Mouse (Mus musculus): ENCODE data around the gene Hist1h2an.
"Not testable (repeated sequence)": the region's sequence is repeated elsewhere in the genome, so short reads cannot be mapped to it uniquely, and the experiment has no call there.

Gene Hist1h2an

DNA sequence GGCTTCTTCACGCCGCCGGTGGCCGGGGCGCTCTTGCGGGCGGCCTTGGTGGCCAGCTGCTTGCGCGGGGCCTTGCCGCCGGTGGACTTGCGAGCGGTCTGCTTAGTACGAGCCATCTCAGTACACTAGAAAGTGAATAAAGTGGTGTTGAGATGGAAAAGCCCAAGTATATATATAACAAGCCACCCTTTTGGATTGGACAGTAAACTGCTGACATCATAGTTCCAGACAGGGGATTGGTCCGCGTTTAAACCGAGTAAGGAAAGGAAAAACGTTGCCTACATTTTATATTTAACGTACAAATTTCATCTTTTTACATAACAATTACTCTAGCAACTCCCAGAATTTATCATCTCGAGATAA lies 3.8 kb downstream of the Hist1h2an start, which contains the start of gene Hist1h3i:
TSS of gene Hist1h3i (minus strand) at position 116 of the 363 bp plus-strand sequence.
- DNase-seq (ENCODE audit: low spot score in 2 of 2), result peak; percentile 64 to 65

DNA sequence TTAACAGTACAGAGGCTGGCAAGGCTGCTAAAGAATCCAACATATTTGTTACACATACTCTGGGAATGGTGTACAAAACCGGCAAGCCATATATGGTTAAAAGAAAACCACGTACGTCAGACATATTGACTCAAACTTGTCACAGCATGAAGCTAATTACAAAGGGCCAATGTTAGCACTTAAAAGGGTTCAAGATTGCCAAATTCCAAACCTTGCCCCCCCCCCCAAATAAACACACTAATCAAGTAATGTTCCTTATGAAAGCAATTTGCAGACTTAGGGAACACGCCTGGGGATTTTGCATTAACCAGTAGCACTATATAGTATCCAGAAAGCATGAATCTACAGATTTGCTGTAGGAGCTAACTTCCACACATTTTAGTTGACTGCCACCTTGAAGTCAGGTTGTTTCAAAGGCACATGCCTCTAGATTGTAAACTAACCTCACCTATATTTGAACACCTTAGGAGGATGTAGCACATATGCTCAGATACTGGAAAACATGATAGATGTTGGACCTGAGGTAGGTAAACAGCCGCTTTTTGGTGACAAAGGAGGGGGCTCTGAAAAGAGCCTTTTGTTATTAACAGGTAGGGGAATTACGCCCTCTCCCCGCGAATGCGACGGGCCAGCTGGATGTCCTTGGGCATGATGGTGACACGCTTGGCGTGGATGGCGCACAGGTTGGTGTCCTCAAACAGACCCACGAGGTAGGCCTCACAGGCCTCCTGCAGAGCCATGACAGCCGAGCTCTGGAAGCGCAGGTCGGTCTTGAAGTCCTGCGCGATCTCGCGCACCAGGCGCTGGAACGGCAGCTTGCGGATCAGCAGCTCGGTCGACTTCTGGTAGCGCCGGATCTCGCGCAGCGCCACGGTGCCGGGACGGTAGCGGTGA lies 4.4 kb downstream of the Hist1h2an start:
- not testable (repeated sequence) for DNase-seq (ENCODE audit: low spot score in 2 of 2)

DNA sequence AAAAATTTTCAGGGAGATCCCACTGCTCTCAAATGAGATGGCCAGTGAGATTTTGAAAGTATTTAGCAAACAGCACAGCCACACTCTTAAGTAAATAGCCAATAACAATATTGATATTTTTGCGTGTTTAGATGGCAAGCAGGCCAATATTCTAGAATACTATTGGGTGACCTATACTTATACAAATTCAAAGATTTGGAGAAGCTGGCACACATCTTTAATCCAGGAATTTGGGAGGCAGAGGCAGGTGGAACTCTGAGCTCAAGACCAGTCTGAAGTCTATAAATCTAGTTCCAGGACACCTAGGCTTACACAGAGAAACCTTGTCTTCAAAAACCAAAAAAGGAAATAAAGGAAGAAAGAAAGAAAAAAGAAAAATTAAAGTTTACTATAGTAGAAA lies 5.4 kb downstream of the Hist1h2an start:
- no peak for DNase-seq (ENCODE audit: low spot score in 2 of 2)

DNA sequence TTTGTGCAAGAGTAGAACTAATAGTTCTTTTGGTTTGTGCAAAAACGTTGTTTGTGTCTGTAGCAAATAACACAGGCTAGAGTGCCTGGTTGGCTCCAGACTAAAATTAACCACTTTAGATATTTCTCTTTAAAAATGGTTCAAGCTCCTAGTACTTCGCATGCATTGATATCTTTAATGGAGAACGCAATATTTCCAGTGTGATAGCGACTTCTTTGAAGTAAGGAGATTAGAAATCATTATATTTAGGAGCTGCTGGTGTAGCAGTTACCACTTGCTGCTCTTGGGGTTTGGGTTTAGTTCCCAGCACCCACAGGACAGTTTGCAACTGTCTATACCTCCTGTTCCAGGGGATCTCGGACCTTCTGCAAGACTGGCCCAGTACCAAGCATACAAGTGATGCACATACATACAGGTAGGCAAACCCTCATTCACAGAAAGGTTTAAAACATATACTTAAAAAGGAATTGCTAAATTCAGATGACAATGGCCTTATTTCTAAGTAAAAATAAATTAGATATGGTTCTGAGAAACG lies 5.9 kb downstream of the Hist1h2an start:
- DNase-seq (ENCODE audit: low spot score in 2 of 2), result no peak

DNA sequence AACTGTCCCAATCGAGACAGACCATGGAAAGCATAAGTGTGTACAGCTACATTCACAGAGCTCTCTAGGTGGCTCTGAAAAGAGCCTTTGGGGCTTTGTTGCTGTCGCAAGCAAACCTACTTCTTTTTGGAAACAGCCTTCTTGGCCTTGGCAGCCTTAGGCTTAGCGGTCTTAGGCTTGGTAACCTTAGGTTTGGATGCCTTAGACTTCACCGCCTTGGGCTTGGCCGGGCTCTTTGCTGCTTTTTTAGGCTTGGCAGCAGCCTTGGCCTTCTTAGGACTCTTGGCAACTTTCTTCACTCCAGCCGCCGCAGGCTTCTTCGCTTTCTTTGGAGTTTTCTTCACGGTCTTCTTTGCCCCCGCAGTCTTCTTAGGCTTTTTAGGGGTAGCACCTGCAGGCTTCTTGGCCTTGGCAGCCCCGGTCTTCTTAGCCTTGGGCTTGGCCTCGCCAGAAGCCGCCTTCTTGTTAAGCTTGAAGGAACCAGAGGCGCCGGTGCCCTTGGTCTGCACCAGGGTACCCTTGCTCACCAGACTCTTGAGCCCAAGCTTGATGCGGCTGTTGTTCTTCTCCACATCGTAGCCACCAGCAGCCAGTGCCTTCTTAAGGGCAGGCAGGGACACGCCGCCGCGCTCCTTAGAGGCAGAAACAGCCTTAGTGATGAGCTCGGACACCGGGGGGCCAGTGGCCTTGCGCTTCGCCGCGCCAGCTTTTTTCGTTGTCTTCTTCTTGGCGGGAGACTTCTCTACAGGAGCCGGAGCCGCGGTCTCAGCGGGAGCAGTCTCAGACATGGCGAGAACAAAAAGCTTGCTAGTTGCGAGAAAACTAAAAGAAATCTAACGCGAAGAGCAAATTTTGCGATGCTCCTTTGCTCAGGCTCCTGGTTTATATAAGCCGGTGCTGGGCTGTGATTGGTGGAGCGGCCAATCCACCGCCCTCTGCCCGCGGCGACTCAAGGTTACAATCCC lies 7.0 kb downstream of the Hist1h2an start, which contains the start of gene Hist1h1b:
TSS of gene Hist1h1b (minus strand) at position 859 of the 965 bp plus-strand sequence.
- peak; percentile 16 to 38 for DNase-seq (ENCODE audit: low spot score in 2 of 2)

DNA sequence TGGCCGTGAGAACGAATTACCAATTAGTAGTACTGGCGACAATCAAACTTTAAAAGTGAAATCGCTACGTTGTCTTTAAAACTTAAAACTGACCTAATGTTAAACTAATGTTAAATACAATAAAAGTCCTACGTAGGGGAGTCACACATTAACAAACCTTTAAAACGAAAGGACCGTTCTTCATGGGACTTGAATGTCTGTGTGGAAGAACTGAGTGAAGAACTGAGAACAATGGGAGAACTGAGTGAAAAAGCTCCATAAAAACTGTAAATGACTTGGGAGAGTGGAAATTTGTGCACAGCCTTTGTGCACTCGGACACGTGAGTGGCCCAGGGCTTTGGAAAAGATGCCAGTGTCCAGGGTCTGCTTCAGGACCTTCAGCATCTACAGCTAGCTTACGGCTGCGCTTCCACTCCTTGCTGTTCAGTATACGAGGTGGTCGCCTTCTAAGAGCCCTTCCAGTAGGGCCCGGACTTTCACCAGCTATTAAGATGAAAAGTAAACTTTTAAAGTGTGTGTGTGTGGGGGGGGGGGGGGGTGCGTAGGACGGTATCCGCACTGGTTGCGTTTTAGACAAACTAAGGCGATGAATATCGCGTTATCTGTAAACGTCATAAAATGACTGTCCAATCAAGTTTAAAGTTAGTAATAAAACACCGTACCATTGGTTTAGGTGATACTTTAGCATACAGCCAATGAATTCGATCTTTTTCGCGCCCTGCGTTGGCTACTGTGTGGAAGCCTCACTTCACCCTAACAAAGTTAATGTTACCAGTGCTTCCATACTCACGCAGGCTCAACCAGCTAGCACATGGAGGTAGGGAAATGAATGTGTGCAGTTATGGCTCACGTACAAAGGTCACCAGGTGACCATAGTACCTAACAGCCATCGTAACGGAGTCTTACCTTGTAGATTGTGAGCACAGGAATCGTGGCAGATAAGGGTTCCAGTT lies 7.9 kb downstream of the Hist1h2an start:
- DNase-seq (ENCODE audit: low spot score in 2 of 2), result peak; percentile 68 to 70

DNA sequence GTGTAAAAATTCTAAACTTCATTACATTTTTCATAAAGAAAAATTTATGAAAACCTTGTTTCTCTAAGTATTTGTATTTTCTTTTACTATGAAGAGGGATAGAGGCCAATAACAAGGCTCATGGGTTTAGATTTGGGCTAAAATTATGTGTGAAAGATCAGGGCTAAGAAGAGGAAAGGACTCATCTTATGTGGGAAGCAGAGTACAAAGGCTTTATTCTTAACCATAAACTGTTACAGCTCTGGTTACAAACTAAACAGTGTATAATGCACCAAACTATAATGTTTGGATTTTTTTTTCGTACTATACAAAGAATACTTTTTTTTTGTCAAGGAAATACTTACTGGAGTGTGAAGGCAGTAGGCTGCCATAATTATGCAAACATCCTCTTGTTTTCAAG lies 31.3 kb downstream of the Hist1h2an start:
- DNase-seq (ENCODE audit: low spot score in 2 of 2), result no peak

DNA sequence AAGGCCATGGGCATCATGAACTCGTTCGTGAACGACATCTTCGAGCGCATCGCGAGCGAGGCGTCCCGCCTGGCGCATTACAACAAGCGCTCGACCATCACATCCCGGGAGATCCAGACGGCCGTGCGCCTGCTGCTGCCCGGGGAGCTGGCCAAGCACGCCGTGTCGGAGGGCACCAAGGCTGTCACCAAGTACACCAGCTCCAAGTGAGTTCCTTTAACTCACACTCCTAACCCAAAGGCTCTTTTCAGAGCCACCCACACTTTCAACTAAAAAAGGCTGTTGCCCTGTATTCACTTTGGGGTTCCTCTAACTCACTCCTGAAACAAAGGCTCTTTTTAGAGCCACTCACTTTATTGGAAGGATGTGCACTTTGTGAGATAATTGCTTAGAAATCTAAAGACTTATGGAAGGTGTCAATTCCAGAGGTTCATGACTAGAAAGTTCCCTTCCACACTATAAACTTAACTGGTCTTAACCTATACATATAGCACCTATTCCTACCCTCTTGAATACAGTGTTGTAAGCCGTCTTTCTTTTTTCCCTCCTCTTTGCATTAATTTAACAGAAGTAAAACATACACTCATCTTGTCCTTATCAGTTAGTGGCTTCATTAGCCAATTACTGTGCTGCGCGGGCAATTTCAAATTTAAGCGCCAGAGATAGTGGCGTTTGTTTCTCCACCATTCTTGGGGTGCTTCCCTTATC lies 32.6 kb downstream of the Hist1h2an start:
- DNase-seq (ENCODE audit: low spot score in 2 of 2), result peak; percentile 5 to 29

DNA sequence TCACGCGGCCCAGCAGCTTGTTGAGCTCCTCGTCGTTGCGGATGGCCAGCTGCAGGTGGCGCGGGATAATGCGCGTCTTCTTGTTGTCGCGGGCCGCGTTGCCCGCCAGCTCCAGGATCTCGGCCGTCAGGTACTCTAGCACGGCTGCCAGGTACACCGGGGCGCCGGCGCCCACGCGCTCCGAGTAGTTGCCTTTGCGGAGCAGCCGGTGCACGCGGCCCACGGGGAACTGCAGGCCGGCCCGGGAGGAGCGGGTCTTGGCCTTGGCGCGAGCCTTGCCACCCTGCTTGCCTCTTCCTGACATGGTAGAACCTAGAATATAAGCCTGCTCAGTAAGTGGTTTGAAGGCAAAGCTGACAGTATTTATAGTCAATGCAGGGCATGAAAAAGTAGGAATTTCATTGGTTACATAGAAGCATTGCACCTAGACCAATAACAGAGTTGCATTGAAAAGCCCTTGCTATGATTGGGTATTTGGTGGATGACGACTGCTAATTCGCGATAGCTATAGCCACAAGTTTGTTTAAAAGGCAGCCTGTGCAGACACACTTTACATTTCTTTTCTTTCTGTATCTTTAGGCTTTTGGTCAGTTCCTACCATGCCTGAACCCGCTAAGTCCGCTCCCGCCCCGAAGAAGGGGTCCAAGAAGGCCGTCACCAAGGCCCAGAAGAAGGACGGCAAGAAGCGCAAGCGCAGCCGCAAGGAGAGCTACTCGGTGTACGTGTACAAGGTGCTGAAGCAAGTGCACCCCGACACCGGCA lies 33.3 kb downstream of the Hist1h2an start, which contains the start of the genes Hist1h2ak and Hist1h2bn:
TSS of gene Hist1h2ak (minus strand) at position 304 of the 762 bp plus-strand sequence.
TSS of gene Hist1h2bn (plus strand) at position 600 of the 762 bp plus-strand sequence.
- peak; percentile 69 to 73 for DNase-seq (ENCODE audit: low spot score in 2 of 2)

DNA sequence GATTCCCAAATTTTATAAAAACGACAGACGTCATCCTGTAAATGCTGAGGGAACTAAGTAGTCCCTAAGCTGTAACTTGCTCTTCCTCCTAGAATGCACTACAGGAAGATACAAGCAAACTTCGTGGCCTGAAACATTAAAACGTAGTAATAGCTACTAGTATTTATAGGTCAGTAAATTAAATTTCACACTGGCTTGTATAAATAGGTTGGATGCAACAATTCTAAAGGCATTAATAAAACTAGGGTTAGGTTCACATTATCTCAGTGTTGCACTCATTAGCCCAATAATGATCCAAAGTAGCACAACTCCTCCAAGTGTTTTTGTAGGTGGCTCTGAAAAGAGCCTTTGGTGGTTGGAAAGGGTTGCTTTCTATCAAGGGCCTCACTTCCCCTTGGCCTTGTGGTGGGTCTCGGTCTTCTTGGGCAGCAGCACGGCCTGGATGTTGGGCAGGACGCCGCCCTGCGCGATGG lies 33.9 kb downstream of the Hist1h2an start:
- no peak for DNase-seq (ENCODE audit: low spot score in 2 of 2)

DNA sequence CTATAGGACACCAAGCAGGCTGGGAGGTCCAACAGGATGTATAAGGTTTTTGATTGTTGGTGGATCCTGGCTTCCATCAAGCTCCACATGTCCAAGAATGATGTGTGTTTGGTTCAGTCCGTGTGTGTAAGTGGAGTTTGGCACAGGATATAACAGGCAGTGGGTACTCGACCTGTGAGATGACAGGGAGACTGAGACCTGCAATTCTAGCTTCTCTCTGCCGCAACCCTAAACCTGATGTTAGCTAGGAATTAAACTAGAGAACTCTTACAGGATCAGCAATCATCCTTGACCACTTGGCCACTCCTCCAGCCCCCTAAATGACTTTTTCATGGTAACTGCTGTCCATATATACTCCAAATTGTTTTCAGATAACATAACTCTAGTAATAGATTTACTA lies 34.7 kb downstream of the Hist1h2an start:
- no peak for DNase-seq (ENCODE audit: low spot score in 2 of 2)

DNA sequence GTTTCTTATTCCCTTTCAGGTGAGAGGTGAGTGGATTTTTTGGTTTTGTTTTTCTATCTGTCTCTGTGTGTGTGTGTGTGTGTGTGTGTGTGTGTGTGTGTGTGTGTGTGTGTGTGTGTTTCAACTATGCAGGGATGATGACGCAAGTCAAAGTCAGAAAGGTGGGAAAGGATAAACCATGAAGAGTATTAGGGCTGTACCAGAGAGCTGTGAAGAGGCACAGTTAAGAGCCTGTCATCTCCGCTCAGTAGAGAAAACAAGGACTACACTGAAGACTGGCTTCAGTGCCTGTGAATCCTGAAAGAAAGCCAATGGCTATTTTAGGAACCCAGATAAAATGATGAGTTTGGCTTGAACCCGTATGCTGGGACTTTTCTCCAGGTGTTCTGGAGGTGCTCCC lies 35.2 kb downstream of the Hist1h2an start:
- no peak for DNase-seq (ENCODE audit: low spot score in 2 of 2)

DNA sequence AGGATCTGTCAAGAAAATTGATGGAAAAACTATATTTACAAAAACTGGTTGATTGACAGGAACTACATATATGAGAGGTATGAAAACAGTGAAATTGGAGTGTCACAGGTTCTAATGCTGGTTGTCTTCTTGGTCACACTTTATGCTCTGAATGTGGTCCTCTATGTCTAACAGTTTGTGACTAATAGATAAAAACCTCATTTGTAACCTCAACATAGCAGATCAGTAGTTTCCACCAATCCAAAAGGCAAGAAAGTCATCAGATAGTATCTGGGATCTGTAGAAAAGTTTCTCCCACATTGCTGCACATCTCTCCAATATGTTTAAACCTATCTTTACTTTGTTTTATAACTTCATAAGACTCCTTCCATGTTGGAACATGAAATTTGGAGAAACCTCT lies 35.6 kb downstream of the Hist1h2an start:
- no peak for DNase-seq (ENCODE audit: low spot score in 2 of 2)

DNA sequence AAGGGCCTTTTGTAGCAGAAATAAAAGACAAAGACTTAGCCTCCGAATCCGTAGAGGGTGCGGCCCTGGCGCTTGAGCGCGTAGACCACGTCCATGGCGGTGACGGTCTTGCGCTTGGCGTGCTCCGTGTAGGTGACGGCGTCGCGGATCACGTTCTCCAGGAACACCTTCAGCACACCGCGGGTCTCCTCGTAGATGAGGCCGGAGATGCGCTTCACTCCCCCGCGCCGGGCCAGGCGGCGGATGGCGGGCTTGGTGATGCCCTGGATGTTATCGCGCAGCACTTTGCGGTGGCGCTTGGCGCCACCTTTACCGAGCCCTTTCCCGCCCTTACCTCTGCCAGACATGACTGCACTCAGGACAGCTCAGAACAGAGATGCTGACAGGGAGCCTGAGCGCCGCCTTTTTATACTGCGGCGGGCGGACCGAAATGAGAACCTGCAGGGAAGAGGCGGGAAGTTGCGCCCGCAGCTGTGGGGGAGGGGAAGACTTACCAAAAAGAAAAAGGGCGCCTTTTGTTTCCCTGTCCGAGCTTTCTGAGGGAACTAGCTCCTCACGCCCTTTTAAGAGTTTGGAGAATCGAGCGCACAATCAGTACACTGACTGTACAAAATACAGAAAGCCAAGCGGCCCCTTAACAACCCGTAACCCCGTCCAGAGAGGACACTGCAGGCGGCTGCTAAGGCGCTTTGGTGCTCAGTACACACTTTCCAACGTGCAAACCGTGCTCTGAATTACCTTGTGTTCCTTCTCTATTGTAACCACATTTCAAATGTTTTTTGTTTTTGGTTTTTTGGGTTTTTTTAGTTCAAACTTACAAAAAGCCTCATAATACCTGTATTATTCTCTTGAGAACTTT lies 36.6 kb downstream of the Hist1h2an start, which contains the start of gene Hist1h4k:
TSS of gene Hist1h4k (minus strand) at position 347 of the 859 bp plus-strand sequence.
- peak; percentile 73 to 85 for DNase-seq (ENCODE audit: low spot score in 2 of 2)

DNA sequence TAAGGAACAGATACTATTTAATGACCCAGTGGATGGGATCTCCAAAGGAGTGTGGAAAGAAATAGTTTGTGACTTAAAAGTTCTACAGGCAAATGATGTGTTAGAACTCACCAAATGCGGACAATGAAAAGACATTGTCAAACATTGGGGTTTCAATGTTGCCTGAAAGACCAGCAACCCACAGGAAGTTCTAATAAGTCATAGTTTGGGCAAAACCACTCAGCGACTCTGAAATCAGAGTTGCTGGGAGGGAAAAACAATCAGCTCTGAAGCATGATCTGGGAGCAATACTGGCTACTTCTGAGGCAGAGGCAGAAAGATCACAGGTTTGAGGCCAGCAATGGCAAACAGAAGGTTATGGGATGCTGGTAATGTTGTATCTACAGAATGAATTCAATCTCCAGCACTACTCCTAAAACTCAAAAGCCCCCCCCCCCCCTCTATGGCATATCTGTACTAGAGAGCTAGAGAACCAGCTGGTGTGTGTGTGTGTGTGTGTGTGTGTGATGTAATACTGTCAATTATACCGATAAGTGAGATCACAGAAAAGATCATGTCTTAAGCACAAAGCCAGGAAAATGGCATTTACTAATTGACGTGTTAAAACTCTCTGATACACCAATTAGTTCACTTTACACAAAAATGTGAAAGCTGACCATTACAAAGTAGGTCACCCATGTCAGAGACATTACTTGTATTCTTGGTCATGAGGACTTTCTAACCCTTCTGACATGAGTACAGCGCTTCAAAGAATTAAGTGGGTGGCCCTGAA lies 37.4 kb downstream of the Hist1h2an start:
- DNase-seq (ENCODE audit: low spot score in 2 of 2), result no peak

DNA sequence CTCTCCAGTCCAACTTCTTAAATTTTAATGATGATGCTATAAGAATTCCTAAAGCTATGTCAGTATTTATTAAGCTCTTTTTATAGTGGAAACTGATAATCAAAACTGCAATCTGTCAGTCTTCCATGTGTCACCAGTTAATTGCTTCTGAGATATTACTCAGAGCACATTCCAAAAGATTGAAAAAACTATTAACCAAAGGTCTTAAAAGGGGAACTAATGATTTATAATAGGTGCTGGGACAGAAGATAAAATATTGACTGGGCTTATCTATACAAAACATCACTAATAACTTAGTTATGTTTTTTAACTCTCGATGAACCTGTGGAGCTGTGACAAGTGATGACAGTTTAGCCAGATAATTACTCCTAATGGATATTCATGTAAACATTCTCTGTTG lies 42.0 kb downstream of the Hist1h2an start:
- no peak for DNase-seq (ENCODE audit: low spot score in 2 of 2)
